Comparison of ENCODE assay signal across 14 mouse cellular contexts in genomic region chr5:32397719-32398118, GRCm38 (mm10).
DNase-seq lines count a peak whose midpoint lies in the region; ATAC-seq and TF ChIP-seq lines count a peak whose summit lies in the region.
"Had no signal": no experiment of that assay in that cellular context is flagged by ENCODE, and none has a peak within 500 bp of the region (broad histone marks: within the 10 kb centered on the region; RNA-seq: fewer than 3 reads in every experiment).

No protein-coding gene starts in this region.

- no peak overlapping the region for H3K4me2 ChIP-seq in limb, embryonic 12.5 days
- H3K4me2 ChIP-seq in lung, postnatal 0 days (replicated peaks; ENCODE audit: low read depth, low read length) = no peak overlapping the region
- H3K4me2 ChIP-seq in stomach, postnatal 0 days (replicated peaks; ENCODE audit: low read depth) = no peak overlapping the region
- H3K4me2 ChIP-seq: neural tube, embryonic 13.5 days had no signal

- DNase-seq in embryo, embryonic 10 days (ENCODE audit: low spot score) = peak; percentile 30
- no peak for DNase-seq in embryo, embryonic 9.5 days (ENCODE audit: extremely low spot score)
- DNase-seq in limb, embryonic 10.5 days (ENCODE audit: low spot score) = no peak
- peak; percentile 56 for DNase-seq in lung, postnatal 0 days (ENCODE audit: low spot score)
- DNase-seq in stomach, postnatal 0 days (ENCODE audit: low spot score) = peak; percentile 53
- DNase-seq in layer of hippocampus, postnatal 14 days (ENCODE audit: low spot score in 2 of 2) = no peak
- DNase-seq in forebrain, embryonic 10.5 days (ENCODE audit: extremely low spot score, low spot score) = no peak
- DNase-seq: adrenal gland, postnatal 25 days; heart, postnatal 36 days; right cerebral cortex, postnatal 4 days; thymus, postnatal 25 days had no signal

- no peak for TF ChIP-seq EP300 in lung, postnatal 0 days (IDR thresholded peaks at IDR 0.05)
- TF ChIP-seq EP300 in stomach, postnatal 0 days (optimal IDR thresholded peaks at IDR 0.05) = no peak

- H3K36me3 ChIP-seq in limb, embryonic 12.5 days = no peaks in the 10 kb centered on the region
- no peaks in the 10 kb centered on the region for H3K36me3 ChIP-seq in limb, embryonic 10.5 days
- no peaks in the 10 kb centered on the region for H3K36me3 ChIP-seq in lung, postnatal 0 days (ENCODE audit: insufficient read depth, low read length)
- no peaks in the 10 kb centered on the region for H3K36me3 ChIP-seq in stomach, postnatal 0 days (ENCODE audit: control insufficient read depth, insufficient read depth, low read length)
- H3K36me3 ChIP-seq in forebrain, embryonic 10.5 days (replicated peaks) = no peaks in the 10 kb centered on the region
- H3K36me3 ChIP-seq: neural tube, embryonic 13.5 days had no signal

- 0 out of 2 replicates have a peak, but pooled peaks cover 2% of the 10 kb centered on the region for H3K27me3 ChIP-seq in limb, embryonic 12.5 days
- H3K27me3 ChIP-seq in limb, embryonic 10.5 days (ENCODE audit: low read depth, poor library complexity, severe bottlenecking) = no peaks in the 10 kb centered on the region
- H3K27me3 ChIP-seq in lung, postnatal 0 days (replicated peaks; ENCODE audit: insufficient read depth, low read length) = no peaks in the 10 kb centered on the region
- H3K27me3 ChIP-seq in stomach, postnatal 0 days (ENCODE audit: control insufficient read depth, insufficient read depth, low read length) = no peaks in the 10 kb centered on the region
- no peaks in the 10 kb centered on the region for H3K27me3 ChIP-seq in forebrain, embryonic 10.5 days (ENCODE audit: poor library complexity, severe bottlenecking)
- H3K27me3 ChIP-seq: neural tube, embryonic 13.5 days had no signal

- 73% methylated on average over 3 of the region's 3 CpGs for WGBS in limb, embryonic 12.5 days
- WGBS in limb, embryonic 10.5 days = 88% methylated on average over 3 of the region's 3 CpGs
- 55% methylated on average over 3 of the region's 3 CpGs for WGBS in lung, postnatal 0 days
- 37% methylated on average over 3 of the region's 3 CpGs for WGBS in stomach, postnatal 0 days
- WGBS in forebrain, embryonic 10.5 days = 86% methylated on average over 3 of the region's 3 CpGs

- 0 out of 2 replicates have a peak overlapping the region, but pooled peaks have one; percentile 45 for H3K27ac ChIP-seq in limb, embryonic 12.5 days
- H3K27ac ChIP-seq in limb, embryonic 10.5 days = no peak overlapping the region
- peak overlapping the region; percentile 32; the same call in 1 of the 2 replicates for H3K27ac ChIP-seq in lung, postnatal 0 days (ENCODE audit: low read length)
- peak overlapping the region; percentile 65 for H3K27ac ChIP-seq in stomach, postnatal 0 days (replicated peaks)
- H3K27ac ChIP-seq in forebrain, embryonic 10.5 days = no peak overlapping the region
- H3K27ac ChIP-seq: layer of hippocampus, adult 2 months; neural tube, embryonic 13.5 days had no signal

- H3K9me3 ChIP-seq in limb, embryonic 12.5 days = no peaks in the 10 kb centered on the region
- no peaks in the 10 kb centered on the region for H3K9me3 ChIP-seq in limb, embryonic 10.5 days (replicated peaks)
- H3K9me3 ChIP-seq in lung, postnatal 0 days (ENCODE audit: low read length) = no peaks in the 10 kb centered on the region
- H3K9me3 ChIP-seq in stomach, postnatal 0 days (ENCODE audit: control insufficient read depth, low read length) = no peaks in the 10 kb centered on the region
- no peaks in the 10 kb centered on the region for H3K9me3 ChIP-seq in forebrain, embryonic 10.5 days
- H3K9me3 ChIP-seq: neural tube, embryonic 13.5 days had no signal

- no peak overlapping the region for H3K4me3 ChIP-seq in limb, embryonic 12.5 days (replicated peaks)
- no peak overlapping the region for H3K4me3 ChIP-seq in limb, embryonic 10.5 days
- no peak overlapping the region for H3K4me3 ChIP-seq in lung, postnatal 0 days (ENCODE audit: low read depth, low read length)
- H3K4me3 ChIP-seq in stomach, postnatal 0 days (ENCODE audit: low read depth, low read length) = no peak overlapping the region
- no peak overlapping the region for H3K4me3 ChIP-seq in forebrain, embryonic 10.5 days
- H3K4me3 ChIP-seq: layer of hippocampus, adult 2 months; neural tube, embryonic 13.5 days had no signal

- no peak for ATAC-seq in limb, embryonic 12.5 days (ENCODE audit: insufficient number of reproducible peaks, insufficient read depth, low FRiP score, low TSS enrichment, low read depth)
- peak; percentile 82 for ATAC-seq in lung, postnatal 0 days
- peak; percentile 20; the same call in 1 of the 2 replicates for ATAC-seq in stomach, postnatal 0 days (ENCODE audit: low FRiP score, low TSS enrichment)

- no peak overlapping the region for H3K9ac ChIP-seq in limb, embryonic 12.5 days (replicated peaks)
- no peak overlapping the region for H3K9ac ChIP-seq in lung, postnatal 0 days (replicated peaks; ENCODE audit: low read depth)
- H3K9ac ChIP-seq in stomach, postnatal 0 days (ENCODE audit: low read length) = no peak overlapping the region
- H3K9ac ChIP-seq: neural tube, embryonic 13.5 days had no signal

- H3K4me1 ChIP-seq in limb, embryonic 12.5 days (replicated peaks) = peaks cover 16% of the 10 kb centered on the region
- H3K4me1 ChIP-seq in limb, embryonic 10.5 days = peaks cover 23% of the 10 kb centered on the region
- no peaks in the 10 kb centered on the region; the same call in 1 of the 2 replicates for H3K4me1 ChIP-seq in lung, postnatal 0 days (ENCODE audit: insufficient read depth, low read depth, low read length)
- H3K4me1 ChIP-seq in stomach, postnatal 0 days (replicated peaks; ENCODE audit: control insufficient read depth, insufficient read depth) = peaks cover 2% of the 10 kb centered on the region; the same call in 1 of the 2 replicates
- peaks cover 13% of the 10 kb centered on the region; the same call in 1 of the 2 replicates for H3K4me1 ChIP-seq in forebrain, embryonic 10.5 days
- H3K4me1 ChIP-seq: neural tube, embryonic 13.5 days had no signal

- no peak for TF ChIP-seq CTCF in lung, postnatal 0 days (IDR thresholded peaks at IDR 0.05)
- no peak for TF ChIP-seq CTCF in stomach, postnatal 0 days (IDR thresholded peaks at IDR 0.05; ENCODE audit: low read depth)

Comparison
In these comparisons a context has a peak if more than half of its experiments do, and no peak if none do; other contexts are left out.
1. DNase-seq: peak in embryo, embryonic 10 days (single experiment), lung, postnatal 0 days (single experiment) and stomach, postnatal 0 days (single experiment); none in embryo, embryonic 9.5 days (single experiment), limb, embryonic 10.5 days (single experiment), layer of hippocampus, postnatal 14 days (0 of 2) and forebrain, embryonic 10.5 days (single experiment).
2. H3K27ac ChIP-seq: peak in limb, embryonic 12.5 days (single experiment), lung, postnatal 0 days (single experiment) and stomach, postnatal 0 days (single experiment); none in limb, embryonic 10.5 days (single experiment) and forebrain, embryonic 10.5 days (single experiment).